Mouse (Mus musculus) heart, embryonic 13.5 days (tissue): ENCODE results near the gene Dpp4. TPM values are rescaled to one million over a fixed set of nuclear protein-coding genes. Genes with fewer than 3 reads are reported as not detected.

Experiments used
- ATAC-seq: fragments of 200-750 bp; cut with Nextera tagmentation; 2 replicates; pipeline ENCODE4 v1.8.0; 2017; ENCODE audit warnings: moderate TSS enrichment; ENCODE audit not compliant: insufficient number of reproducible peaks, low FRiP score, low TSS enrichment; ENCODE audit errors: extremely low read depth
- H3K27ac ChIP-seq: fragments of 300-500 bp; sonication (generic); replicated peaks from 2 replicates; pipeline ENCODE4 v1.5.1; 2015; ENCODE audit warnings: moderate library complexity, mild to moderate bottlenecking, inconsistent platforms
- H3K27me3 ChIP-seq: fragments of 300-500 bp; sonication (generic); replicated peaks from 2 replicates; pipeline ENCODE4 v1.6.1; 2015; ENCODE audit warnings: mild to moderate bottlenecking, inconsistent platforms
- H3K36me3 ChIP-seq: fragments of 300-500 bp; sonication (generic); 2 replicates; pipeline ENCODE4 v1.6.1; 2015; ENCODE audit warnings: mild to moderate bottlenecking, inconsistent platforms
- H3K4me1 ChIP-seq: fragments of 300-500 bp; sonication (generic); 2 replicates; pipeline ENCODE4 v1.6.1; 2015; ENCODE audit warnings: inconsistent platforms
- H3K4me2 ChIP-seq: fragments of 300-500 bp; sonication (generic); 2 replicates; pipeline ENCODE4 v1.6.1; 2015; ENCODE audit warnings: inconsistent platforms, mild to moderate bottlenecking, moderate library complexity
- H3K4me3 ChIP-seq: fragments of 300-500 bp; sonication (generic); 2 replicates; pipeline ENCODE4 v1.5.1; 2015; ENCODE audit warnings: moderate library complexity, mild to moderate bottlenecking, inconsistent platforms
- H3K9ac ChIP-seq: fragments of 300-500 bp; sonication (generic); 2 replicates; pipeline ENCODE4 v1.6.1; 2015; ENCODE audit warnings: inconsistent platforms, mild to moderate bottlenecking, moderate library complexity
- H3K9me3 ChIP-seq: fragments of 300-500 bp; sonication (generic); 2 replicates; pipeline ENCODE4 v1.6.1; 2016; ENCODE audit warnings: inconsistent platforms
- WGBS: fragments of 180-500 bp; shearing (Covaris S2); methylation state at CpG from one replicate; pipeline ENCODE4 v1.1.7; 2015; ENCODE audit warnings: mixed read lengths; 5-methylcytosine and 5-hydroxymethylcytosine counted together
- polyA plus RNA-seq: library from polyadenylated mRNA; unstranded; fragments of >200 nt; fragmentation: Nextera tagmentation; extraction: Ambion mirVana; gene quantifications from 2 replicates; pipeline ENCODE4 v1.2.1, GENCODE M21; 2015

The Dpp4 gene
- polyA plus RNA-seq, 1 experiment from 2014 or later = 20.1 TPM

DNA sequence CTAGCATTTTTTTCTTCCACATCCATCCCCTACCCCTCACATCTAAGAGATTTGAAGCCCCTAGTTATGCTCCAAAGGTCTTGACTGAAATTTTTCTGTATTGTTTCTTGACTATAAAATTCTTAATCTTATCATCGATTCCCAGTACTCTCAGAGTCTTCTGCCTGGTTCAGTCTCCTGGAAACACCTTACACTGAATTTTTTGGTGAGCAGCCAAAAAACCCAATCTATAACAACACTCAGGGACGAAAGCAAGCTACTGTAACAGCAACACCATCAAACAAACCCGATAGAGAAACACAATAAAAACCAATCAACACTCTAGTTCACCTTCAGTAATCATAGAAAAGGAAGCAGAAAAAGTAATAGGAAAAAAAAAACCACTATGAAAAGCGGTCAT, 28.1 kb upstream of the Dpp4 start:
- no peak overlapping the region for H3K4me2 ChIP-seq
- WGBS = 66% methylated on average over 4 of the region's 4 CpGs
- H3K4me3 ChIP-seq = no peak overlapping the region
- H3K27me3 ChIP-seq = no peaks in the 10 kb centered on the region
- H3K36me3 ChIP-seq = no peaks in the 10 kb centered on the region
- H3K9ac ChIP-seq = no peak overlapping the region
- peaks cover 9% of the 10 kb centered on the region; the same call in 1 of the 2 replicates for H3K4me1 ChIP-seq
- ATAC-seq = no peak
- H3K27ac ChIP-seq = no peak overlapping the region
- H3K9me3 ChIP-seq = no peaks in the 10 kb centered on the region

DNA sequence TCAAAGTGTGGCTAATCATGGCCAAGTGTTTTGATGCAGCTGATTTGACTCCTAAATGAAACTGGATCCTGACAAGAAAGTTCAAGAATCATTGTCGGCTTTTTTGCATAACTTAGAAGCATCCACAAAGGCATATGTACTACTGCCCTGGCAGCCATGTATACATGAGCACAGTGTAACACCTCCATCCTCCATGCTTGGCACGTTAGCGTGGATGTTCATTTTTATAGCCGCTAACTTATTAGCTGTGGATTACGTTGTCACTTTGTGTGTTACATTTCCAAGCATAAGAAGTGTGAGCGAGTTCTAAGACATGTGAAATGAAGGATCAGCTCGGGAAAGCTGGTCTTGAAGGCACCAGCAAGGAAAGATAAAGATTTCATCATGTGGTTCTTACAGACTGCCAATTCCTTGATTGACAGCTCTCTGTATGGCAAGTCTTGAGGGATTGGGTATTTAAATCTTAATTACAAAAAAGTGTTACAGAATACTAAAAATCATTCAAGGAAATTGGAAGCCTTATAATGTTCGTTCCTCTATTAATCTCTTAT, 19.3 kb upstream of the Dpp4 start:
- Histone ChIP-seq H3K27me3 (no peaks in the 10 kb centered on the region), H3K9ac (no peak overlapping the region), H3K36me3 (no peaks in the 10 kb centered on the region), H3K4me3 (no peak overlapping the region), H3K4me2 (no peak overlapping the region), H3K4me1 (no peaks in the 10 kb centered on the region), H3K27ac (no peak overlapping the region), H3K9me3 (no peaks in the 10 kb centered on the region)
- no peak for ATAC-seq
- WGBS = 77% methylated on average over 8 of the region's 8 CpGs

DNA sequence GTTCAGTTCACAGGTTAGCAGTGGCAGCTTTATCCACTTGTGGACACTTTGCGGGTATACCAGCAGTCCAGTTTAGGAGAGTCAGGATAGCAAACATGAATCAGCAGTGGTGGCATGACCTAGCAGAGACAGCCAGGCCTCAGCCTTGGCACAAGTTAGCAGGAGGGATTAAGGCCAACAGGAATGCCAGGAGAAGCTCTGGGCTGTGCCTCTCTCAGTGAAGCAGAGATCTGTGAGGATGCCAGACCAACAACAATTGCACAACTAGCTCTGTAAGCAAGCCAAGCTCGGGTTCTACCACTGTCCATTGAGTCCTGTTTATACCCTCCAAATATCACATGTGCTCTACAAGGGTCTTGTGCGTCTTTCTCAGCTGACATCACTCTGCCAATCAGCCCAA, 13.9 kb upstream of the Dpp4 start:
- Histone ChIP-seq H3K4me1 (peaks cover 9% of the 10 kb centered on the region), H3K27me3 (no peaks in the 10 kb centered on the region), H3K9ac (no peak overlapping the region), H3K4me2 (no peak overlapping the region), H3K4me3 (no peak overlapping the region), H3K27ac (no peak overlapping the region), H3K9me3 (no peaks in the 10 kb centered on the region), H3K36me3 (no peaks in the 10 kb centered on the region)
- no peak for ATAC-seq
- WGBS = 75% methylated on average over 3 of the region's 3 CpGs

DNA sequence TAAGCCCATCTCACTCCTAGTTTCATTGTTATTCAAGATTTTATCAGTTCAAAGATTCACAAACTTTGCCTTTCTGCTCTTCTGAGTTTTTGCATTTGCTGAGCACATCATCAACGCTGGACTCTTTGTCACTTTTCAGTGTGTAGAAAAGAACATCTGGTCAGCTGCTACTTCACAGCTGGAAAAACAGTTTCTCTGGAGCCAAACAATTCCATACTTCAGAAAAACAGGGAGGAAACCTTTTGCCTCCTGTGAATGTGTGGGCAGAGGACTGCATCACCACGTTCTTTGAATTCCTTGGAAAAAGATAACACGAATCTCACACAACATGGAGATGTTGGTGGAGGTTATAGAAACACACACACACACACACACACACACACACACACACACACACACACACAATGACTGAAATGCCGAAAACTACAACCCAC, 11.3 kb upstream of the Dpp4 start:
- 28% methylated on average over 4 of the region's 4 CpGs for WGBS
- Histone ChIP-seq H3K9ac (no peak overlapping the region), H3K4me2 (no peak overlapping the region), H3K27me3 (no peaks in the 10 kb centered on the region), H3K36me3 (no peaks in the 10 kb centered on the region), H3K27ac (no peak overlapping the region; the same call in 1 of the 2 replicates), H3K4me3 (no peak overlapping the region), H3K9me3 (no peaks in the 10 kb centered on the region), H3K4me1 (peaks cover 9% of the 10 kb centered on the region)
- ATAC-seq = no peak

DNA sequence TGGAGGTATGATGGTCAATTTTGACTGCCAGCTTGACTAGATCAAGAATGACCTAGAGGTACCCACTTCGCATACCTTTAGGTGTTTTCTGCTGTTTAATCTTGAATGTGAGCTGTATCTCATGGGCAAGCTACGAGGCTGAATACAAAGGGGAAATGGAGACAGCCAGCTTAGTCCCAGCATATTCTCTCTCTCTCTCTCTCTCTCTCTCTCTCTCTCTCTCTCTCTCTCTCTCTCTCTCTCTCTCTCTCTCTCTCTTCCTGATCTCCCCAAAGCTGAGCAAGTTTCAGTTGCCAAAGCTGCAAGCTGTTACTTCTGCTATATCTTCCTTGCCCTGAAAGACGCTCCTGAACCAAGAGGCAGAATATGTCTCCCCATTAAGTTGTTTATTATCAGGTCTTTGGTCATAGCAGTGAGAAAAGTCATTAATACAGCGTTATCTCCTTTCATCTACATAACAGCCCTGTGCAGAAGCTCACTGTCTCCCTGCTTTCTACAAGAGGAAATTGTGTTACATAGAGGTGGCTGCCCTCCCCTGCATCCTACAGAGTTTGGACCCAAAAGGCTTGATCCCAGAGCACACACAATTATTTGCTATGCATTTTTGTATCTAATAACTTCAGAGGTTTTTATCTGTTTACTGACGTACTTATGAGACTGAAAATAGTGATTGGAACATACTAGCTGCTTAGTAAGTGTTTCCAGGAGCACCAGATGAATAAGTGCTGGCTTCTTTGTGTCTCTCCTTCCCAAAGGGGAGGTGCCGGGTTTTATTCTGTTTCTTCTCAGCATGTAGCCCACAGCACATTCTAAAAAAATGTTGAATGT, 10.7 kb upstream of the Dpp4 start:
- Histone ChIP-seq H3K4me3 (no peak overlapping the region), H3K36me3 (no peaks in the 10 kb centered on the region), H3K9ac (no peak overlapping the region), H3K4me2 (no peak overlapping the region), H3K9me3 (no peaks in the 10 kb centered on the region), H3K27me3 (no peaks in the 10 kb centered on the region), H3K4me1 (peaks cover 9% of the 10 kb centered on the region), H3K27ac (no peak overlapping the region)
- WGBS = 60% methylated on average over 6 of the region's 6 CpGs
- no peak for ATAC-seq

DNA sequence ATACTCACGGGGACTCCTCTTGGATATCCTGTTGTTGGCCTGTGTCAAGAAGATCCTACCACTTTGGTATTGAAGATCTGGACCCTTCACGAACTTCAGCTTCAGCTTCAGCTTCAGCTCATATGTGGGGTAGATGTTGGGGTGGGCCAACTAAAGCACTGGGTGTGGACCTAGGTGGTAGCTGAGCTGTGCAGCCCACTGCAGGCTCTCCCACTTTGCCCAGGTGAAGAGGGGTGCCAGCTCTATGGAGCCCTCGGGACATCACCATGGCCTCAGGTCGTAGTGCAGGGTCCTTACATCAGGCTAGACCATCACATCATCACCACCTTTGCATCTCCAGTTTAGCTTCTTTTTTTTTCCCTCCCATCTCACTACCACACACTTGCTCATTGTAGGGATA, 9.2 kb upstream of the Dpp4 start:
- ATAC-seq = no peak

DNA sequence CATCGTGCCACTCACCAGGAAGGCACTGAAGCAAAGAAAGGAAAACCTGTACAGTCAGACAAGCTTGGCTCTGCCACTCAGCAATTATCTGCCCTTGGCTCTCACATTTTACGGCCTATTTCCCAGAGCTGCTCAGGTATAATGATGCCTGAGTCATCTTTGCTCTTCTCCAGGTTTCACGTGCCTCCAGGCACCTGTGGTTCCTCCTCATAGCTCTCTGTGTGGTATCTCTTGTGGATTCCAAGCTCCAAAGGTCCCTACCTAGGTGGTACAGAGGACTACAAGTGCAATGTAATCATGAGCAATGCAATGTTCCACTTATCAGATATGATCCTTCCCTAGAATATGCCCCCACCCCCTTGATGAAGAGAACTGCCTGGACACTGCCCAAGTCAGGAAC, 8.0 kb upstream of the Dpp4 start:
- Histone ChIP-seq H3K9me3 (no peaks in the 10 kb centered on the region), H3K27me3 (no peaks in the 10 kb centered on the region), H3K4me1 (peaks cover 9% of the 10 kb centered on the region), H3K36me3 (no peaks in the 10 kb centered on the region), H3K27ac (0 out of 2 replicates have a peak overlapping the region, but pooled peaks have one; percentile 12), H3K4me2 (no peak overlapping the region), H3K9ac (no peak overlapping the region), H3K4me3 (no peak overlapping the region)
- ATAC-seq = no peak
- WGBS = 63% methylated on average over 3 of the region's 3 CpGs

More for the DNA sequence above, 9.2 kb upstream of the Dpp4 start:
- Histone ChIP-seq H3K4me3 (no peak overlapping the region), H3K9ac (no peak overlapping the region), H3K27me3 (no peaks in the 10 kb centered on the region), H3K27ac (no peak overlapping the region), H3K4me1 (peaks cover 9% of the 10 kb centered on the region), H3K4me2 (no peak overlapping the region), H3K36me3 (no peaks in the 10 kb centered on the region), H3K9me3 (no peaks in the 10 kb centered on the region)
- WGBS = 66% methylated on average over 4 of the region's 4 CpGs

DNA sequence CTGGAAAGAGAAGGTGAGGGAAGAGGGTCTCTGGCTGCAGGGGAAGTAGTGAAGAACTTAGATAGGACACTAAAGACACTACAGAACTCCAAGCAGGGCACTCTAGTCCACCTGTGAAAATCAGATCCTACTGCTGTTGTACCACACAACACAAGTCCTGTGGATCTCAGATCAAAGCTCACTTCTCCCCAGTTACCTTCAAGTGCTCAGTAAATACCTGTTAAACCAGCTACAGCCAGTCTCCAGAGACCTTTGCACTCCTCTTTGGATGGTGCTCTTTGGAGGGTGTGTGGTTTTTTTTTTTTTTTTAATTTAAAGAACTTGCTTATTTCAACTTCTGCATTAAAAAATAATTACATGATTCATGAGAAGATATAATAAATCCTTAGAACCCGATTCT, 5.2 kb upstream of the Dpp4 start:
- Histone ChIP-seq H3K27me3 (peaks cover 10% of the 10 kb centered on the region), H3K4me2 (no peak overlapping the region), H3K27ac (no peak overlapping the region), H3K4me3 (no peak overlapping the region), H3K9me3 (no peaks in the 10 kb centered on the region), H3K36me3 (no peaks in the 10 kb centered on the region), H3K9ac (no peak overlapping the region), H3K4me1 (no peaks in the 10 kb centered on the region)
- ATAC-seq = no peak
- WGBS = 55% methylated on average over 1 of the region's 1 CpGs

DNA sequence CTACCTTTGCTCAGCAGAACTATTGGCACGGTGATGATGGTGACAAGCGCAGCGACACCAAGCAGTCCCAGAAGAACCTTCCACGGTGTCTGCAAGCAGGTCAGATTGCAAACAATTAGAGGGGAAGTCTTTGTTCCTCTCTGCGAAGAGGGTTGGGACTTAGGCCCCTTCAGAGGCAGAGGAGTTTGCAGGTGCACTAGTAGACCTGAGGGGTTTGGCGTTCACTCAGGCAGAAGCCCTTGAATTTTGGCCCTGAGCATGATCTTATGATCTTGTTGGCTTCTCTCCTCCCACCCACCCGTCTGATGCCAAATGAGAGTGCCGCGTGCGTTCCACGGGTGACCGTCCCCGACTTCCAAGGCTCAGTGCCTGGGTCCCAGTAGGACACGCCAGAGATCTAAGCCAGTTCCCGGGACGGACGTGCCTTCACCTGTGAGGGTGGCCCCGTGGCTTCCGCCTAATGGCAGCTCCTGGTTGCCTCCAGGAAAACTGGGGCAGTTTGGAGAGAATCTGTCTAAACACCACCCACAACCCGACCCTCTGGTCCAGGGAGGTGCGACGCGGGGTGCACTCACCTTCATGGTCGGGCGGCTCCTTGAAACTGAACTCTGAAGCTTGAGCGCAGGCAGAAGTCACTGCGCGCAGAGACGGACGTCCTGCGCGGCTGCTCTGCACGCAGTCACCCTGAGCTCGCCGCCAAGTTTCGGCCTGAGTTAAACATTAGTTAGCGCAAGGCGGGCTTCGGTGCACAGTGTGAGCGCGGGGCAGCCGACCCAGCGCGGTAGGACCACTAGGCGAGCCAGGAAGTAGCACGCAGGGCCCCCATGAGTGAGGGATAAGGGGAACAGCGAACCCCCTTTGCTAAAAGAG, 585 bp downstream of the Dpp4 start:
- 5% methylated on average over 47 of the region's 47 CpGs for WGBS
- Histone ChIP-seq H3K4me2 (peak overlapping the region; percentile 77), H3K36me3 (no peaks in the 10 kb centered on the region), H3K27me3 (peaks cover 26% of the 10 kb centered on the region), H3K4me1 (peaks cover 14% of the 10 kb centered on the region), H3K4me3 (peak overlapping the region; percentile 57), H3K9ac (peak overlapping the region; percentile 76), H3K9me3 (no peaks in the 10 kb centered on the region), H3K27ac (peak overlapping the region; percentile 38)
- ATAC-seq = no peak

DNA sequence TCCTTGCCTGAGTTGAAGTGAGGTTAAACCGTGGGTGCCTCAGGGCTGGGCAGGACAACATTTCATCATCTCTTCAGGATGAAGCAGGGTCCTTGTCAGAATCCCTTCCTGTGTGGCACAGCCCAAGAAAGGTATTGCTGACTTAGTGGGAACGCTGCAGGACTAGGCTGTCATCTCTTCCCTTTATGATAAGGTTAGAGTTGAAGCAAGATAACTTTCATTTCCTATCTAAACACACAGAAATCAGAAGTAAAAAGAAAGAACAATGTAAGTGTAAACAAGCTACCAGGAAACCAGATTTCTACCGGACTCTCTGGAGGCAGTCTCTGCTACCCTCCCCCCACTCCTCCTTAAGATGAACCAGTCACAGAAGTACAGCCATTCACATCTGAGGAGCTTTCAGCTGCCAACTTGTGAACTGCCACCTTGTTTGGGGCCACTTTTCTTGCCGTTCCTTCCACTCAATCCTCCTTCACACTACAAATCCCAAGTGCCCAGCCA, 3.3 kb downstream of the Dpp4 start:
- Histone ChIP-seq H3K36me3 (no peaks in the 10 kb centered on the region), H3K27me3 (peaks cover 26% of the 10 kb centered on the region), H3K4me1 (peaks cover 14% of the 10 kb centered on the region), H3K9ac (no peak overlapping the region), H3K9me3 (no peaks in the 10 kb centered on the region), H3K4me3 (no peak overlapping the region), H3K27ac (peak overlapping the region; percentile 52; the same call in 1 of the 2 replicates), H3K4me2 (no peak overlapping the region)
- WGBS = 13% methylated on average over 4 of the region's 4 CpGs
- no peak for ATAC-seq

DNA sequence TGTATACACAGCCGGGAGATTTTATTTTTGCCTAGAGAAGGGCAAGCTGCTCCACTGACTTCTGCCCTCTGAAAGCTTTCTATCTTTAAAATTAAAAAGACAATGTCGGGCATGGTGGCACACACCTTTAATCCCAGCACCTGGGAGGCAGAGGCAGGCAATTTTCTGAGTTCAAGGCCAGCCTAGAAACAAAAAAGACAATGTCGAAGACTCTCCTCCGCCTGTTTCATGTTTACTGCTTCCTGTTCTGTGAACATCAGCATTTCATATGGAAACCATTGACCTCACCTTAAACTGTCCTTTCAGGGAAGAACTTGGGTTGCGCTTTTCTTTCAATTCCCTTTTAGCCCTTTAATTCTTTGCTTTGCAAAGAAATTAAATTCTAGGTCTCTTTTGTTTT, 3.8 kb downstream of the Dpp4 start:
- H3K4me3 ChIP-seq = no peak overlapping the region
- WGBS = 79% methylated on average over 5 of the region's 5 CpGs
- H3K27ac ChIP-seq = no peak overlapping the region
- peaks cover 14% of the 10 kb centered on the region for H3K4me1 ChIP-seq
- H3K9me3 ChIP-seq = no peaks in the 10 kb centered on the region
- H3K36me3 ChIP-seq = no peaks in the 10 kb centered on the region
- no peak overlapping the region for H3K4me2 ChIP-seq
- no peak for ATAC-seq
- no peak overlapping the region for H3K9ac ChIP-seq
- peaks cover 26% of the 10 kb centered on the region for H3K27me3 ChIP-seq
